Mouse (Mus musculus) small intestine, adult 2 months (tissue): ENCODE results near the gene Tmem189.

Experiments
- CTCF ChIP-seq: fragments of 200-500 bp; IDR thresholded peaks from 2 replicates; pipeline ENCODE4 v1.5.1; 2012; ENCODE audit warnings: low read depth, mild to moderate bottlenecking, control low read depth, inconsistent platforms, low read length, moderate library complexity, mixed read lengths; ENCODE audit not compliant: insufficient replicate concordance, insufficient read length; ENCODE audit errors: extremely low read depth
- POLR2A ChIP-seq: fragments of 200-500 bp; IDR thresholded peaks from 2 replicates; pipeline ENCODE4 v1.6.1; 2012; ENCODE audit warnings: low read depth, mild to moderate bottlenecking, control low read depth, inconsistent platforms, low read length, moderate library complexity

DNA sequence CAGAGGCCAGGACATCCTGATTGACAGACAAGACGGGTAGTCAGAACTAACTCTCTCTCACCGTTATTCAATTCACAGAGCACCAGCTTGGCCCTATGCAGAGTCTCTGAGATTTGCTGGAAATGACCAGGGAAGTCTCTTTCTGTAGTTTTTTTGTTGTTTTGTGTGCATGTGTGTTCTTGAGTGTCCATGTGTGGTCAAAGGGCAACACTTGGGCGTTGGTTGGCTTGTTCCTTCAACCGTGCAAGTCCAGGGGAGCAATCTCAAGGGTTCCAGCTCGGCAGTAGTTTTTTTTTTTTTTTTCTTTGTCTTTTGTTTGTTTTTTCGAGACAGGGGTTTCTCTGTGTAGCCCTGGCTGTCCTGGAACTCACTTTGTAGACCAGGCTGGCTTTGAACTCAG lies 26.9 kb downstream of the Tmem189 start:
- TF ChIP-seq POLR2A = no peak
- TF ChIP-seq CTCF = no peak
